Mouse (Mus musculus) E14TG2a.4 (cell line): ENCODE measurements around the gene Gm28042.

Source experiments
- CTCF ChIP-seq: conservative IDR thresholded peaks from 2 replicates; pipeline ENCODE4 v1.5.1; 2014; ENCODE audit warnings: low read length
- NANOG ChIP-seq: IDR thresholded peaks from 2 replicates; pipeline ENCODE4 v1.6.1; 2014; ENCODE audit warnings: borderline replicate concordance, low read length, mixed read lengths

GRCm38 (mm10) chr2:120065243-120065642 is 38.0 kb downstream of the Gm28042 start:
- no peak for TF ChIP-seq NANOG
- TF ChIP-seq CTCF: no peak
